Mouse (Mus musculus) hindbrain, embryonic 14.5 days (tissue): ENCODE results near the gene Rai14. TPM values are rescaled to one million over a fixed set of nuclear protein-coding genes. Genes with fewer than 3 reads are reported as not detected.

Experiments
- ATAC-seq: fragments of 200-750 bp; cut with Nextera tagmentation; 2 replicates; pipeline ENCODE4 v1.8.0; 2017; ENCODE audit warnings: moderate number of reproducible peaks, mild to moderate bottlenecking, moderate TSS enrichment, moderate library complexity; ENCODE audit not compliant: low FRiP score
- DNase-seq: peaks from one replicate; pipeline ENCODE4 v3.0.0-alpha.2; 2015; ENCODE audit warnings: low spot score
- H3K27ac ChIP-seq: fragments of 300-500 bp; sonication (generic); 2 replicates; pipeline ENCODE4 v1.5.1; 2014; ENCODE audit warnings: mild to moderate bottlenecking, moderate library complexity
- H3K27me3 ChIP-seq: fragments of 300-500 bp; sonication (generic); 2 replicates; pipeline ENCODE4 v1.6.1; 2014; ENCODE audit warnings: mild to moderate bottlenecking, low read length, mixed read lengths; ENCODE audit not compliant: control insufficient read depth, insufficient read depth
- H3K36me3 ChIP-seq: fragments of 300-500 bp; sonication (generic); replicated peaks from 2 replicates; pipeline ENCODE4 v1.6.1; 2014; ENCODE audit not compliant: control insufficient read depth, insufficient read depth
- H3K4me1 ChIP-seq: fragments of 300-500 bp; sonication (generic); replicated peaks from 2 replicates; pipeline ENCODE4 v1.6.1; 2014; ENCODE audit warnings: antibody characterized with exemption, low read length, mixed read lengths; ENCODE audit not compliant: control insufficient read depth, insufficient read depth
- H3K4me2 ChIP-seq: fragments of 300-500 bp; sonication (generic); replicated peaks from 2 replicates; pipeline ENCODE4 v1.6.1; 2014; ENCODE audit warnings: mild to moderate bottlenecking, moderate library complexity
- H3K4me3 ChIP-seq: fragments of 300-500 bp; sonication (generic); replicated peaks from 2 replicates; pipeline ENCODE4 v1.5.1; 2014; ENCODE audit warnings: mild to moderate bottlenecking, low read length
- H3K9ac ChIP-seq: fragments of 300-500 bp; sonication (generic); 2 replicates; pipeline ENCODE4 v1.6.1; 2014
- H3K9me3 ChIP-seq: fragments of 300-500 bp; sonication (generic); 2 replicates; pipeline ENCODE4 v1.6.1; 2016; ENCODE audit warnings: low read length; ENCODE audit not compliant: control insufficient read depth
- WGBS: fragments of 180-500 bp; shearing (Covaris S2); extraction: QIAGEN DNeasy Blood & Tissue Kit; methylation state at CpG from one replicate; pipeline ENCODE4 v1.1.7; 2014; 5-methylcytosine and 5-hydroxymethylcytosine counted together
- polyA plus RNA-seq: library from polyadenylated mRNA; unstranded; fragments of >200 nt; fragmentation: Nextera tagmentation; extraction: Ambion mirVana; gene quantifications from 2 replicates; pipeline ENCODE4 v1.2.1, GENCODE M21; 2014

Gene Rai14
- polyA plus RNA-seq, 1 experiment from 2014 or later, result 12.9 TPM

GRCm38 (mm10) chr15:10704328-10704727 is 10.1 kb downstream of the Rai14 start:
- 86% methylated on average over 8 of the region's 8 CpGs for whole genome bisulfite sequencing
- Histone ChIP-seq H3K4me2 (no peak overlapping the region), H3K27ac (no peak overlapping the region), H3K36me3 (no peaks in the 10 kb centered on the region), H3K9ac (no peak overlapping the region), H3K9me3 (no peaks in the 10 kb centered on the region), H3K4me3 (no peak overlapping the region), H3K4me1 (no peaks in the 10 kb centered on the region), H3K27me3 (no peaks in the 10 kb centered on the region)
- no peak for ATAC-seq
- DNase-seq, result no peak

DNA sequence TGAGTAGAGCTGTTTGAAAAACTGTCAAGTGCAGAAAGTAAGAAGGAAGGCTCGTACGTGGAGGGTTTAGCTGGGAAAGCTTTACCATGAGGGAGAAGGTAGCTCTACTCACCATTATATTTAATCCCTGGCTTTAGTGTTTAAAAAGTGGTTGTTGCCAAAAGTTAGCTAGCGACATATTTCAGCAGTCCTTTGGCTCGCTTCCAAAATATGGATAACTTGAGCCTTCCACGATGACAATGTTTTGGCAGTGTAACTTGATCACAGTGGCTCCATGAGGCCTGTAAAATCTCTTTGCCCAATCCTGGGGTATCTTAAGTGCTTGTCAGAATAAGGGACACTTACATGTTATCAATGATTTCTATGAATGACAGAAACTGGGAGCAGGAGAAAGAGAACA is 12.9 kb downstream of the Rai14 start:
- Histone ChIP-seq H3K27ac (no peak overlapping the region), H3K4me1 (no peaks in the 10 kb centered on the region), H3K4me3 (no peak overlapping the region), H3K36me3 (no peaks in the 10 kb centered on the region), H3K27me3 (no peaks in the 10 kb centered on the region), H3K4me2 (no peak overlapping the region), H3K9me3 (no peaks in the 10 kb centered on the region), H3K9ac (no peak overlapping the region)
- 82% methylated on average over 5 of the region's 5 CpGs for WGBS
- no peak for DNase-seq
- ATAC-seq, result no peak

DNA sequence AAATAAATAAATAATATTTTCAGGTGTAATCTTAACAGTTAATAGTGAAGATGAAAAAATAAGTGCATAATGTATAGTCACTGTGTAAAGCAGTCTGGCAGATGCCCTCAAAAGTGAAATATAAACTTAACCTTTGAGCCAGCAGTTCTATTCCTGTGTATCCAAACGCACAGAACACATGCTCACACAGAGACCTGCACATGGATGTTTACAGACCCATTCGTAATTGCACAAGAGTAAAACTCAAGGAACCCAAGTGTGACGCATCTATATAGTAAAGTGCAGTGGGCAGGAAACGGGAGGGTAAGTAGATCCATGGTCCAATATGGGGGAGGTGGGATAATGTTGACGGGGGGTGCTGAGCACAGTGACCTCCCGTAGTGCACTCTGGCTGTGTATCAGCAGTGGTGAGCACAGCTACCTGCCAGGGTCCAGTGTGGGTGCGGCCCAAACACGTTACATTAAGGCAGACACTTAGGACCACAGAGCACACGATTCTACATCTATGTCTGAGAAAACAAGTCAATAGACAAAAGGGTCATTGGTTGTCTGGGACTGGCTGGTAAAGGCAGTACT is 13.4 kb downstream of the Rai14 start:
- H3K4me1 ChIP-seq, result no peaks in the 10 kb centered on the region
- H3K27me3 ChIP-seq, result no peaks in the 10 kb centered on the region
- no peaks in the 10 kb centered on the region for H3K9me3 ChIP-seq
- H3K4me2 ChIP-seq, result no peak overlapping the region
- ATAC-seq (no peak), DNase-seq (no peak)
- WGBS, result 89% methylated on average over 9 of the region's 9 CpGs
- no peak overlapping the region for H3K27ac ChIP-seq
- no peaks in the 10 kb centered on the region for H3K36me3 ChIP-seq
- no peak overlapping the region for H3K4me3 ChIP-seq
- H3K9ac ChIP-seq, result no peak overlapping the region

DNA sequence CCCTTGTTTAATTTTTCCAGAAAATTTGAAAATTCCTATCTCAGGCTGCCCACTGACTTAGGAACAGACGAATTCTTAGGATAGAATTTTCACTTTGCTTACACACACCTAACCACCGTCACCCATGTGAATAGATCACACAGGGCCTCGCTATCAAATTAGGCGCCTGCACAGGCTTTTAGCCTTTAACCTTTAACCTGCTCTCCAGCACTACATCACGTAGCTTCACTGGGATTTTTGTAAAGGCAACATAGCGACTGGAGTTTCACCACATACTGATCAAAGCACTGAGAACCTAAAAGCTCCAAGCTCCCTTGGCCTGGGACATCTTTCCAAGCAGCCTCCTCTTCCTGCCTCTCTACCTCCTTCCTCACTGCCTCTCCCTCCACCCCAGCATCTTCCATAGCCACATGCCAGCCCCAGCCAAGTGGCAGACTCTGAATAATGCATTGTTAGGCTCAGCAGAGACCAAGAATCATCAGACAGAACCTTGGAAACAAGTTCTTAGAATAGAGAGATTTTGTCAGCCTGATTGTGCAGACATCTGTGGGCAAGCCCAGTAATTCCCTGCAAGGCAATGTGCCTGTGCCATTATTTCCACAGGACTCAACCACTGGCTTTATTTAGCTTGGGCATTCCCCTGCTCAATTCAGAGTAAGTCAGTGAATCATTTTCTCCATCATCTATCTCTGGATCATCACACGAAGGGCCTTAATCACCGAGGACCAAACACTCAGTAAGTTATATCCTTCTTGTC is 17.8 kb downstream of the Rai14 start:
- no peak for DNase-seq
- no peaks in the 10 kb centered on the region; the same call in 1 of the 2 replicates for H3K4me1 ChIP-seq
- no peaks in the 10 kb centered on the region for H3K9me3 ChIP-seq
- H3K27me3 ChIP-seq, result no peaks in the 10 kb centered on the region
- WGBS, result 64% methylated on average over 8 of the region's 8 CpGs
- H3K36me3 ChIP-seq, result no peaks in the 10 kb centered on the region
- H3K27ac ChIP-seq, result no peak overlapping the region
- ATAC-seq, result no peak; the same call in 1 of the 2 replicates
- no peak overlapping the region for H3K9ac ChIP-seq
- H3K4me2 ChIP-seq, result no peak overlapping the region
- H3K4me3 ChIP-seq, result no peak overlapping the region

DNA sequence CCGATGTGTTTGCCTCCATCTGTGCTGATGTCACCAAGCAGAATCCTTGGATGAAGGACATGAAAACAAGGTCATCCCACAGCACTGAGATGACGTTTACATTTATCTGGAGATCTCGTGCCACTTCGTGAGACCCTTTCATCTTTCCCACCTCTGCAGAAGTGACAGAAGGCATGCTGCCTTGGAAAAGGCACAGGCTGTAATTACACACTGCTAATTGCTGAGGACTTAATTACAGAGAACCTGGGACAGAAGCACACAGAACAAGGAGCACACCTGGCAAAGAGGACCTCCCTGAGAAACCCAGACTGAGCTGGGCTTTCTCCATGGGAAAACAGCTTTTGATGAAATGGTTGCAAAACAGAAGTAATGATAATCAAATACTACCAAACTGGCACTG is 21.8 kb downstream of the Rai14 start:
- ATAC-seq (no peak), DNase-seq (no peak)
- Histone ChIP-seq H3K9me3 (no peaks in the 10 kb centered on the region), H3K27ac (no peak overlapping the region), H3K9ac (no peak overlapping the region), H3K27me3 (no peaks in the 10 kb centered on the region), H3K4me1 (no peaks in the 10 kb centered on the region; the same call in 1 of the 2 replicates), H3K36me3 (no peaks in the 10 kb centered on the region), H3K4me2 (no peak overlapping the region), H3K4me3 (no peak overlapping the region)
- WGBS, result 68% methylated on average over 4 of the region's 4 CpGs

DNA sequence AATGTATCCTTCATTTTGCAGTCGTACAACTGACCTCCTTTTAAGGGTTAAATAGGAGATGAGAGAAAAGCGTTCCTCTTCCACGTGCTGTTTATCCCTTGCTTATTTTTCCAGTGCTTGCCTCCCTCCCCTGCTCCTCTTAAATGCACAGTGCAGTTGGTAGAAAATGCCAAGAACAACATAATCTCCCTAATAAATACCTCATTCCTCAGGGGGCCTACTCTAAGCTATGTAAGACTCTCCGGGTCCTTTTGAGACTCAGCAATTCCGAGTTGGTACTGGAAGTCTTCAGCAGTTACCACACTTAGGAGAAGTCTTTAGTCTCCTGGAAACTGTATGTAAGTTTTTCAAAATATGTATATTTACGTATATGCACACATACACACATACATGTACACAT is 22.9 kb downstream of the Rai14 start:
- no peaks in the 10 kb centered on the region for H3K9me3 ChIP-seq
- no peaks in the 10 kb centered on the region; the same call in 1 of the 2 replicates for H3K4me1 ChIP-seq
- H3K27me3 ChIP-seq, result no peaks in the 10 kb centered on the region
- ATAC-seq (no peak), DNase-seq (no peak)
- H3K4me2 ChIP-seq, result no peak overlapping the region
- H3K4me3 ChIP-seq, result no peak overlapping the region
- WGBS, result 60% methylated on average over 6 of the region's 6 CpGs
- H3K9ac ChIP-seq, result no peak overlapping the region
- no peak overlapping the region for H3K27ac ChIP-seq
- no peaks in the 10 kb centered on the region for H3K36me3 ChIP-seq

DNA sequence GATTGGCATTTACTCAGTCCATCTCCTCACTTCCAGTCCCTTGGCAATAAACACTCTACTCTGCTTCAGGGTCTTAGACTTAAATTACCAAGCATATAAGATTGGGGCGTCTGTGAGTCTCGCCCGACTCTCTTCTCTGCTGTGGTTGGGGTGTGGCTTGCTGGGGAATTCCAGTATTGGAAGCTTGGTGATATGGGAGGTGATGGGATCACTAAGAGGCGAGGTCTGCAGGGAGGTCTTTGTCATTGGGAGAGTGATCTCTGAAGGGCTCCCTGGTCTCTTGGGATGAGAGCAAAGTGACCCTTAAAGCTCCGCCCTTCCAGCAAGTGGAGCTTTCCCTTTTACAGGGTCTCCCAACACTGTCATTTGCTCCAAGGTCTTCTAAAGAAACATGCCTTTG is 23.5 kb downstream of the Rai14 start:
- ATAC-seq (no peak), DNase-seq (no peak)
- no peaks in the 10 kb centered on the region; the same call in 1 of the 2 replicates for H3K4me1 ChIP-seq
- no peaks in the 10 kb centered on the region for H3K36me3 ChIP-seq
- no peak overlapping the region for H3K27ac ChIP-seq
- no peak overlapping the region for H3K4me3 ChIP-seq
- no peaks in the 10 kb centered on the region for H3K27me3 ChIP-seq
- H3K9me3 ChIP-seq, result no peaks in the 10 kb centered on the region
- no peak overlapping the region for H3K4me2 ChIP-seq
- no peak overlapping the region for H3K9ac ChIP-seq
- 89% methylated on average over 5 of the region's 5 CpGs for WGBS

- H3K4me3 ChIP-seq, result no peak overlapping the region
- DNase-seq (no peak), ATAC-seq (no peak)
- no peaks in the 10 kb centered on the region for H3K36me3 ChIP-seq
- no peaks in the 10 kb centered on the region for H3K27me3 ChIP-seq
- H3K27ac ChIP-seq, result no peak overlapping the region
- WGBS, result 81% methylated on average over 13 of the region's 13 CpGs
- H3K9me3 ChIP-seq, result no peaks in the 10 kb centered on the region
- no peak overlapping the region for H3K4me2 ChIP-seq
- H3K4me1 ChIP-seq, result no peaks in the 10 kb centered on the region; the same call in 1 of the 2 replicates
- no peak overlapping the region for H3K9ac ChIP-seq
Observed at GRCm38 (mm10) chr15:10690219-10690618, 24.2 kb downstream of the Rai14 start.

- no peak overlapping the region for H3K27ac ChIP-seq
Observed at GRCm38 (mm10) chr15:10689304-10689703, 25.1 kb downstream of the Rai14 start.

More at GRCm38 (mm10) chr15:10689304-10689703, 25.1 kb downstream of the Rai14 start:
- Histone ChIP-seq H3K4me2 (no peak overlapping the region), H3K4me1 (no peaks in the 10 kb centered on the region), H3K4me3 (no peak overlapping the region), H3K27me3 (no peaks in the 10 kb centered on the region), H3K36me3 (no peaks in the 10 kb centered on the region), H3K9me3 (no peaks in the 10 kb centered on the region), H3K9ac (no peak overlapping the region)
- no peak for ATAC-seq
- WGBS, result 94% methylated on average over 11 of the region's 11 CpGs
- no peak for DNase-seq
